Mouse (Mus musculus) cerebellum, adult 2 months (tissue): ENCODE measurements at regions not wholly inside any gene's neighbourhood (a gene's known extent, or its start where the extent isn't known, plus 50 kb on each side); places are given as distances from the start of the nearest gene placed in this dataset.

Experiments
- DNase-seq, 2 experiments: peaks; one replicate each; pipeline ENCODE4 v3.0.0; 2021
- H3K27ac ChIP-seq: fragments of 200-500 bp; 2 replicates; pipeline ENCODE4 v1.5.1; 2012; ENCODE audit warnings: low read length, control low read depth, inconsistent platforms; ENCODE audit not compliant: insufficient read depth
- H3K27me3 ChIP-seq: fragments of 200-500 bp; 2 replicates; pipeline ENCODE4 v1.6.1; 2012; ENCODE audit warnings: inconsistent platforms, mild to moderate bottlenecking, low read length, moderate library complexity; ENCODE audit not compliant: control insufficient read depth, insufficient read depth
- H3K4me1 ChIP-seq: fragments of 200-500 bp; 2 replicates; pipeline ENCODE4 v1.6.1; 2011; ENCODE audit warnings: low read length; ENCODE audit not compliant: control insufficient read depth, insufficient read depth
- H3K4me3 ChIP-seq: fragments of 200-500 bp; replicated peaks from 2 replicates; pipeline ENCODE3; 2011; ENCODE audit warnings: mild to moderate bottlenecking, low read depth, low read length, control low read depth; ENCODE audit not compliant: insufficient read depth
- CTCF ChIP-seq: fragments of 200-500 bp; IDR thresholded peaks from 2 replicates; pipeline ENCODE4 v1.5.1; 2011; ENCODE audit warnings: low read depth, mild to moderate bottlenecking, control low read depth, low read length, moderate library complexity, borderline replicate concordance; ENCODE audit not compliant: insufficient read depth
- POLR2A ChIP-seq: fragments of 200-500 bp; IDR thresholded peaks from 2 replicates; pipeline ENCODE4 v1.6.1; 2011; ENCODE audit warnings: low read length, control low read depth, borderline replicate concordance; ENCODE audit not compliant: insufficient read depth
- WGBS: fragments of 180-500 bp; shearing (Covaris S2); methylation state at CpG from one replicate; pipeline ENCODE4 v1.1.7; 2018; 5-methylcytosine and 5-hydroxymethylcytosine counted together

GRCm38 (mm10) chr7:133521936-133522335 lies 80.0 kb downstream of the Tex36 start:
- DNase-seq, result no peak
- 98% methylated on average over 3 of the region's 3 CpGs for WGBS

GRCm38 (mm10) chr7:133518926-133519325 lies 83.0 kb downstream of the Tex36 start:
- no peaks in the 10 kb centered on the region for H3K4me1 ChIP-seq
- no peak overlapping the region for H3K27ac ChIP-seq
- H3K27me3 ChIP-seq, result no peaks in the 10 kb centered on the region
- no peak for DNase-seq
- H3K4me3 ChIP-seq, result no peak overlapping the region
- 87% methylated on average over 3 of the region's 3 CpGs for WGBS
- TF ChIP-seq CTCF (no peak), POLR2A (no peak)

More at GRCm38 (mm10) chr7:133521936-133522335, 80.0 kb downstream of the Tex36 start:
- Histone ChIP-seq H3K4me3 (no peak overlapping the region), H3K27ac (no peak overlapping the region), H3K27me3 (no peaks in the 10 kb centered on the region), H3K4me1 (no peaks in the 10 kb centered on the region)
- no peak for TF ChIP-seq POLR2A
- TF ChIP-seq CTCF, result no peak

GRCm38 (mm10) chr7:133517576-133517975 lies 84.4 kb downstream of the Tex36 start:
- H3K4me1 ChIP-seq, result no peaks in the 10 kb centered on the region
- no peak for TF ChIP-seq CTCF
- TF ChIP-seq POLR2A, result no peak

GRCm38 (mm10) chr7:133510926-133511325 lies 91.0 kb downstream of the Tex36 start:
- 85% methylated on average over 5 of the region's 5 CpGs for WGBS
- Histone ChIP-seq H3K27ac (no peak overlapping the region), H3K27me3 (no peaks in the 10 kb centered on the region), H3K4me3 (no peak overlapping the region), H3K4me1 (no peaks in the 10 kb centered on the region)
- no peak for DNase-seq
- TF ChIP-seq CTCF (no peak), POLR2A (no peak)

More at GRCm38 (mm10) chr7:133517576-133517975, 84.4 kb downstream of the Tex36 start:
- WGBS, result 42% methylated on average over 5 of the region's 5 CpGs
- Histone ChIP-seq H3K27me3 (no peaks in the 10 kb centered on the region), H3K4me3 (no peak overlapping the region), H3K27ac (no peak overlapping the region)
- DNase-seq, result no peak

DNA sequence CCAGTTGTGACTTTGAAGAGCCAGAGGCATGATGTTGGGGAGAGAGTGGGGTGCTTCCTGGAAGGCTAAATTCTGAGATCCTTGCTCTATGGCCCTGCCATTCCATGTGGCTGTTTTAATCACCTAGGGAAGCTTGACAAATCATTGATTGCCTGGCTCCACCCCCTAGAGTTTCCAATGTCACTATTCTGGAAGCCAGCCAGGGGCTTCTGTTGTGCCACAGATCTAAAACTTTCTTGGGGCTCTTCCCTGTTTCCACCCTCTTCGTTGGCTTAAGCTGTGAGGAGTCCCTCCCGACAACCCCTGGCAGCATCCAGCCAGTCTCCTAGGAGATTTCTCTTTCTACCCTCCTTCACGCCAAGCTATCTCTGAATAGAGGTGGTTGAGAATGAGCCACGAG lies 92.5 kb downstream of the Tex36 start:
- TF ChIP-seq POLR2A (no peak), CTCF (no peak)
- DNase-seq, result no peak
- Histone ChIP-seq H3K27me3 (no peaks in the 10 kb centered on the region), H3K4me1 (no peaks in the 10 kb centered on the region), H3K27ac (no peak overlapping the region), H3K4me3 (no peak overlapping the region)
- 31% methylated on average over 4 of the region's 4 CpGs for WGBS

DNA sequence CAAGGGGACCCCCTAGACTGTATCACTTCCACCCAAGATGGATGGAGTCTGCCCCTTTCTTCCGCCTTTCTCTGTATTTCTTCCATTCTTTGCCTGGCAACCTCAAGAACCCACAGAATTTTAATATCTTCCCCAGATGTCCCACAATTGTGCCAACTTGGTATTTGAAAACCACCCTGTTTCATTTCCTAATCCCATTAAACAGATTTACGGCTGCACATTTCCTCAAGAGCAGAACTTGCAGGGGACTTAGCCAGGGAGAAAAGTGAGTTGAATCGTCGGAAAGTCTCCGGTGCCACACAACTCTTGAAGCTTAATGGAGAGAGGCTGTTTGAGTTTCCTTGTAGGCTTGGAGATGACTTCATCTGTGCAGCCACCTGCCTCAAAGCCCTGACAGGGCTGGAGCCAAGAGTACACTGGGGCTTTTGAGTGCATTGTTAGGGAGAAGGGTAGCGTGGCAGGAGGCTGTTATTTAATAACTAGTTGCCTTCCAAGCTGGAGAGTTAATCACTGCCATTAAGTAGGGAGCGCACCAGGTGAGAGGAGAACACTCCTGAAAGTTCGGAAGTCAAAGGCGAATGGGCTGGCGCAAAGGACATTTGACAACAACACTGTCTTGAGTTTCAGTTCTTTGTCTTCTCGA lies 93.5 kb downstream of the Tex36 start:
- DNase-seq, result no peak
- Histone ChIP-seq H3K27ac (no peak overlapping the region), H3K27me3 (no peaks in the 10 kb centered on the region), H3K4me3 (no peak overlapping the region), H3K4me1 (no peaks in the 10 kb centered on the region)
- no peak for TF ChIP-seq POLR2A
- TF ChIP-seq CTCF, result no peak
- WGBS, result 60% methylated on average over 11 of the region's 11 CpGs

DNA sequence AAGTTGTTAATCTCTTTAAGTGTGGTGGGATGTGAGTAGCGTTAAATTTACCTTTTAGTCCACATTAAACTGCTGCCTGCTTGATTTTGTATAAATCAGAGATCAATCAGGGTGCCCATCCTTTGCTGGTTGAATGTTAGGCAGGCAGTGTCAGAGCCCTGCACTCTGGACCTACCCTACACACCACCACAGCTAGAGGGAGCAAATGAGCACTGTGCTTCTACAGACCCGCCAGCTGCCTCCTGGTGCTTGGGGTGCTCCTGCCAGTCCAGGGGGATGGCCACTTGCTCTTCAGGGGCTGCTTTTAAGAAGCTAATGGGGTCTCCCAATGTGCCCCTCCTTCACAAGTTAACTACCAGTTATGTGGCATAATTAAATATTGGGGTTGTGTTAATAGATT lies 96.3 kb downstream of the Tex36 start:
- WGBS, result 93% methylated on average over 2 of the region's 2 CpGs
- H3K4me3 ChIP-seq, result no peak overlapping the region
- H3K4me1 ChIP-seq, result no peaks in the 10 kb centered on the region
- TF ChIP-seq CTCF (no peak), POLR2A (no peak)
- no peak for DNase-seq
- H3K27me3 ChIP-seq, result no peaks in the 10 kb centered on the region
- no peak overlapping the region for H3K27ac ChIP-seq

DNA sequence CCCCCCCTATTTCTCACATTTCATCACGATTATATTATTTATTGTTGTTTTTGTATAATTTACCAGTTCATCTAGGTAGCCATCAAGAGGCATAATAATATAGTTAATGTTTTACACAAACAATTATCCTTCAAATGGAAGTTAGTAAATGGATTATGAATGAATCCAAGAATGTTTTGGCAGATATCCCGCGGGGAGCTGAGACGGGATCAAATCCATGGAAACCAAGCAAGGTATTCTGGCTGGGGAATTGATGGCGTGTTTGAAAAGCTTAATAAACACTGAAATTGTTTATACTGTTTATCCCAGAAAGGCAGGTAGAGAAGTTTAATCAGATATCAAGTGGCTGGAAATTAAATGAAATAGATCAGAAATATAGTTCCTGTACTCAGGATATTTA lies 98.0 kb downstream of the Tex36 start:
- H3K27ac ChIP-seq, result no peak overlapping the region
- no peak for DNase-seq
- 77% methylated on average over 5 of the region's 5 CpGs for WGBS
- H3K4me1 ChIP-seq, result no peaks in the 10 kb centered on the region
- no peaks in the 10 kb centered on the region for H3K27me3 ChIP-seq
- TF ChIP-seq POLR2A (no peak), CTCF (no peak)
- H3K4me3 ChIP-seq, result no peak overlapping the region
